Mouse (Mus musculus): ENCODE results near the gene Nat14. TPM values are rescaled to one million over a fixed set of nuclear protein-coding genes. Genes with fewer than 3 reads are reported as not detected.

Nat14 gene
- total RNA-seq, 2 experiments from 2014 or later, result 1.9 to 4.4 TPM

- no peak for DNase-seq
These were observed 26.6 kb downstream of the Nat14 start for GRCm38 (mm10) chr7:4948386-4948785.

DNA sequence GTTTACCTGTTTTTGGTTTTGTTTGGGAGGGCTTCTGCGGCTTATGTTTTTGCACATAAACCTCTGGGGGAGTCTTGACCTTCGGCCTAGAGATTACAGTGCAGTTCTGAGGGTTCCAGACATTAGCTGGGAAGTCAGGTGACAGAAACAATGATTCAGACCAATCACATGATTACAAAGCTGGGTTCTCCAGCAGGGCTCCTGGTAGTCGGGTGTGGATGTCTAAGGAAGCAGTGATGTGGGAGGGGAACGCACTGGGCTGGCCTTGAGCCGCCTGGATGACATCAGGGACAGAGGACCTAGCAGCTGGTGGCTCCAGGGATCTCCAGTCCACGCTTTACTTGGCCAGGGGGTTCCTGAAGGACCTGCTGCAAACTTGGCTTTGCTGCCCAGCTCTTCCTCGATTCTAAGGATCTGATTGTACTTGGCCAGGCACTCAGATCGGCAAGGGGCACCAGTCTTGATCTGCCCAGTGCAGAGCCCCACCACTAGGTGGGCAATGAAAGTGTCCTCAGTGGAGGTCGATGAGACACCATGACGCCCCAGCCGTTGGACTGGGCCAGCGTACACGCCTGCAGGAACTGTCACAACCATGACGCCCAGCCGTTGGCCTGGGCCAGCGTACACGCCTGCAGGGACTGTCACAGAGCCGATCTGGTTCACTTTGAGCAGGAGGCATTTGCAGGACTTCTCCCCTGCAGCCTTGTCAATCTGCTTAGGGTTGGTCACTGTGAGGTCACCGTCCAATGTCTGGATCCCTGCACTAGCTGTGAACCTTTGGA is 28.9 kb downstream of the Nat14 start:
- no peak for DNase-seq

DNA sequence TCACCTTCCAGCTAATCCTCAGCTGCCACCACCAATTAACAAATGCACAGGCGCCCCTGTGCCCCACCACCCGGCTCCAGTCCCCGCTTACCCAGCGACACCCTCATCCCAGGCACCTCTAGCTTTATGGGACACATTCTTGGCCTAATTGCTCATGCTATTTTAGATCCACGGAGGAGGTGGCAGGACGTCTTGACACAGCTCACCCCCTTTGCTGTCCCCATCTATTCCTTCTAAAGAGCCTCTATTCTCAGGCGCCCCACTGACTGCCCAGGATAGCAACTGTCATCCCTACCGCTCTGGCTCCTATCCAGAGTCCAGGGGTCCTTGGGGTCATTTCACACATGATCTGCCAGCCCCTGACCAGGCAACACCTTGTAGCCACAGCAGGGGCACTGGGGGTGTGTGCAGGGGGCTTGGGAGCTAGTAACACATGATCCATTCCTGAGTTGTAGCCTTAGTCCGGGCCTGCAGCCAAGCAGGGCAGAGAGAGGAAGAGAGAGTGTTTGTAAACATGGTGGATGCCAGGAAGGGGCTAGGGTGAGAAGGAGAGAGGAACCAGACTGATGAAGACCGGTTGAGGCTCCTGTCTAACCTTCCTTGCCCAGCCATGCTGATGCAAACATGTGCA is 32.1 kb downstream of the Nat14 start:
- no peak for DNase-seq

- no peak for DNase-seq
These were observed 35.5 kb downstream of the Nat14 start for GRCm38 (mm10) chr7:4957361-4957760.

GRCm38 (mm10) chr7:4963527-4963926 is 41.7 kb downstream of the Nat14 start:
- DNase-seq, result no peak

GRCm38 (mm10) chr7:4964272-4964671 is 42.4 kb downstream of the Nat14 start, which contains the start of gene Sbk2:
Gene Sbk2 (minus strand): TSS chr7:4964406.
- peak; percentile 89 for DNase-seq

GRCm38 (mm10) chr7:4964988-4965387 is 43.2 kb downstream of the Nat14 start:
- DNase-seq, result no peak

DNA sequence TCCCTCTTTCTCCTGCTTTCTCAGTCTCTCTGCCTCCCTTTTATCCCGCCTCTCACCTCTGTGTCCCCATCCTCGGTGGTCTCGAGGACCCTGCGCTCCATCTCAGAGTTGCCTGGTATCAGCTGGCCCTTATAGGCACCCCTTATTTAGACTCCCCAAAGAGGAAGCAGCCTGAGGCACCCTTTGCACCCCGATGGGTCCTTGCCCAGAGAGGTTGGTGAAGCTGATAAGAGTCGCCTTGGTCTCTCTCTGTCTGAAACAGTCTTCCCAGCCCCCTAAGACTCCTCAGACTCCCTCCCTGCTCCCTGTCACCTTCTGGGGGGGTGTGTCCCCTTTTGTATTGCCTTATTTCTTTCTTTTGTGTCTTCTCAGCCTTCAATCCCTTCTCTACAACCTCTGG is 49.2 kb downstream of the Nat14 start, which contains the start of gene Sbk3:
Gene Sbk3, minus strand, starts transcription at position 101 of the 400 bp plus-strand sequence.
- no peak for DNase-seq

- DNase-seq, result no peak
These were observed 49.9 kb downstream of the Nat14 start for GRCm38 (mm10) chr7:4971710-4972109.

- DNase-seq, result peak; percentile 70
These were observed 50.7 kb downstream of the Nat14 start for GRCm38 (mm10) chr7:4972321-4973047.

Other genes starting within 250 kb of the Nat14 start
- 10 to 100 TPM; 22.1 to 23.3 TPM for gene Hspbp1, start 237.0 kb upstream of the Nat14 start, total RNA-seq (2021)
- 1 to 10 TPM; 3.3 to 4.6 TPM for gene Brsk1, start 231.4 kb upstream of the Nat14 start, total RNA-seq (2021)
- gene Tmem150b, start 196.8 kb upstream of the Nat14 start, total RNA-seq (2021), result under 1 TPM in 1 of 2 experiments, not detected in 1; 0.27 TPM
- 10 to 100 TPM; 20.6 to 34.1 TPM for gene Kmt5c, start 181.9 kb upstream of the Nat14 start, total RNA-seq (2021)
- 1 to 10 TPM; 4.3 to 5.4 TPM for gene Cox6b2, start 168.9 kb upstream of the Nat14 start, total RNA-seq (2021)
- not detected for gene Fam71e2, start 150.7 kb upstream of the Nat14 start, total RNA-seq (2021)
- under 1 TPM; 0.20 to 0.31 TPM for gene Il11, start 139.2 kb upstream of the Nat14 start, total RNA-seq (2021)
- gene Tmem190, start 139.1 kb upstream of the Nat14 start, total RNA-seq (2021), result not detected
- gene Tmem238, start 132.4 kb upstream of the Nat14 start, total RNA-seq (2021), result 1 to 10 TPM; 3.5 to 6.3 TPM
- 100 to 1,000 TPM; 796 to 873 TPM for gene Rpl28, start 129.2 kb upstream of the Nat14 start, total RNA-seq (2021)
- gene Ube2s, start 109.4 kb upstream of the Nat14 start, total RNA-seq (2021), result 100 to 1,000 TPM in 1 of 2 experiments, 10 to 100 TPM in 1; 91.1 to 107 TPM
- gene Shisa7, start 77.3 kb upstream of the Nat14 start, total RNA-seq (2021), result under 1 TPM; 0.12 to 0.18 TPM
- gene Isoc2b, start 51.8 kb upstream of the Nat14 start, total RNA-seq (2021), result 1 to 10 TPM; 1.9 to 4.3 TPM
- 10 to 100 TPM; 13.3 to 14.3 TPM for gene Isoc2a, start 44.9 kb upstream of the Nat14 start, total RNA-seq (2021)
- under 1 TPM in 1 of 2 experiments, not detected in 1; 0.19 TPM for gene Gm36210, start 15.5 kb upstream of the Nat14 start, total RNA-seq (2021)
- gene Zfp628, start 6.8 kb upstream of the Nat14 start, total RNA-seq (2021), result 10 to 100 TPM in 1 of 2 experiments, 1 to 10 TPM in 1; 9.9 to 10.5 TPM
- gene Ssc5d, start 3.8 kb downstream of the Nat14 start, total RNA-seq (2021), result 10 to 100 TPM; 43.3 to 55.0 TPM
- gene Sbk2, start 42.4 kb downstream of the Nat14 start, total RNA-seq (2021), result 10 to 100 TPM; 31.0 to 46.5 TPM
- under 1 TPM in 1 of 2 experiments, not detected in 1; 0.28 TPM for gene Sbk3, start 49.1 kb downstream of the Nat14 start, total RNA-seq (2021)
- 10 to 100 TPM; 15.2 to 18.2 TPM for gene Zfp579, start 74.1 kb downstream of the Nat14 start, total RNA-seq (2021)
- gene Zfp524, start 92.4 kb downstream of the Nat14 start, total RNA-seq (2021), result 1 to 10 TPM; 6.9 to 8.0 TPM
- gene Fiz1, start 92.7 kb downstream of the Nat14 start, total RNA-seq (2021), result 10 to 100 TPM; 16.4 to 20.0 TPM
- not detected for gene Gm44973, start 93.5 kb downstream of the Nat14 start, total RNA-seq (2021)
- gene Zfp865, start 98.3 kb downstream of the Nat14 start, total RNA-seq (2021), result 10 to 100 TPM; 16.8 to 21.0 TPM
- 1 to 10 TPM in 1 of 2 experiments, under 1 TPM in 1; 0.35 to 1.4 TPM for gene Ccdc106, start 98.5 kb downstream of the Nat14 start, total RNA-seq (2021)
- gene 4632433K11Rik, start 112.1 kb downstream of the Nat14 start, total RNA-seq (2021), result under 1 TPM in 1 of 2 experiments, not detected in 1; 0.49 TPM
- gene Zfp784, start 116.4 kb downstream of the Nat14 start, total RNA-seq (2021), result 1 to 10 TPM; 4.9 to 6.0 TPM
- 1 to 10 TPM; 7.3 to 10.0 TPM for gene Zfp580, start 129.5 kb downstream of the Nat14 start, total RNA-seq (2021)
- 10 to 100 TPM; 70.2 to 94.0 TPM for gene U2af2, start 140.1 kb downstream of the Nat14 start, total RNA-seq (2021)
- gene Epn1, start 158.2 kb downstream of the Nat14 start, total RNA-seq (2021), result 100 to 1,000 TPM in 1 of 2 experiments, 10 to 100 TPM in 1; 96.7 to 110 TPM
- not detected for gene Rfpl4, start 194.9 kb downstream of the Nat14 start, total RNA-seq (2021)
- gene Rasl2-9, start 203.9 kb downstream of the Nat14 start, total RNA-seq (2021), result 1 to 10 TPM; 2.4 to 2.6 TPM
- gene Vmn1r55, start 227.6 kb downstream of the Nat14 start, total RNA-seq (2021), result not detected